Mouse (Mus musculus): ENCODE results near the gene Lce3e.
A peak's percentile ranks its signal among the peaks of the same experiment; 100 is the strongest.

The Lce3e gene

GRCm38 (mm10) chr3:92966761-92967160 lies at the start of gene Lce3e:
Gene Lce3e, plus strand, starts transcription at chr3:92967061.
- DNase-seq (ENCODE audit: low read depth, low spot score) = no peak

GRCm38 (mm10) chr3:92920364-92920763 lies 46.5 kb upstream of the Lce3e start:
- DNase-seq (ENCODE audit: low read depth, low spot score) = no peak

- no peak for DNase-seq (ENCODE audit: low read depth, low spot score)
These were observed 40.7 kb upstream of the Lce3e start, which contains the start of gene Lce3a for GRCm38 (mm10) chr3:92926130-92926529. Gene Lce3a, minus strand, starts transcription at chr3:92926230.

GRCm38 (mm10) chr3:92932679-92933078 lies 34.2 kb upstream of the Lce3e start, which contains the start of gene Lce3b:
Gene Lce3b, plus strand, starts transcription at chr3:92932979.
- no peak for DNase-seq (ENCODE audit: low read depth, low spot score)

GRCm38 (mm10) chr3:92944186-92944585 lies 22.7 kb upstream of the Lce3e start, which contains the start of gene Lce3c:
Gene Lce3c, plus strand, starts transcription at chr3:92944486.
- no peak for DNase-seq (ENCODE audit: low read depth, low spot score)

- DNase-seq (ENCODE audit: low read depth, low spot score) = no peak
These were observed 9.8 kb upstream of the Lce3e start, which contains the start of gene Lce3d for GRCm38 (mm10) chr3:92957090-92957489. Gene Lce3d, plus strand, starts transcription at chr3:92957390.

- no peak for DNase-seq (ENCODE audit: low read depth, low spot score)
These were observed 11.6 kb downstream of the Lce3e start for GRCm38 (mm10) chr3:92978484-92978883.

- no peak for DNase-seq (ENCODE audit: low read depth, low spot score)
These were observed 25.1 kb downstream of the Lce3e start, which contains the start of gene Lce3f for GRCm38 (mm10) chr3:92991926-92992325. Gene Lce3f, plus strand, starts transcription at chr3:92992226.

GRCm38 (mm10) chr3:92998691-92999090 lies 31.8 kb downstream of the Lce3e start:
- DNase-seq (ENCODE audit: low read depth, low spot score) = peak; percentile 20

GRCm38 (mm10) chr3:93000621-93001020 lies 33.8 kb downstream of the Lce3e start:
- no peak for DNase-seq (ENCODE audit: low read depth, low spot score)

- no peak for DNase-seq (ENCODE audit: low read depth, low spot score)
These were observed 36.0 kb downstream of the Lce3e start for GRCm38 (mm10) chr3:93002843-93003242.

- peak; percentile 5 for DNase-seq (ENCODE audit: low read depth, low spot score)
These were observed 47.5 kb downstream of the Lce3e start for GRCm38 (mm10) chr3:93014378-93014801.

GRCm38 (mm10) chr3:93014871-93015270 lies 48.0 kb downstream of the Lce3e start:
- DNase-seq (ENCODE audit: low read depth, low spot score) = no peak

GRCm38 (mm10) chr3:93015460-93016104 lies 48.7 kb downstream of the Lce3e start, which contains the start of gene Crct1:
Gene Crct1, minus strand, starts transcription at chr3:93015687.
- no peak for DNase-seq (ENCODE audit: low read depth, low spot score)

All from retina, postnatal 7 days (tissue).